Mouse (Mus musculus) lung, postnatal 0 days (tissue): Measurements from ENCODE around the gene Cadps.

ENCODE experiments used
- CTCF ChIP-seq: IDR thresholded peaks from 2 replicates; pipeline ENCODE4 v1.5.1; 2016; ENCODE audit warnings: antibody characterized with exemption, mild to moderate bottlenecking
- EP300 ChIP-seq: IDR thresholded peaks from 2 replicates; pipeline ENCODE4 v1.6.1; 2016; ENCODE audit warnings: antibody characterized with exemption, mild to moderate bottlenecking, control low read depth

- TF ChIP-seq EP300 = no peak
- TF ChIP-seq CTCF = no peak
These were observed 248.5 kb downstream of the Cadps start for GRCm38 (mm10) chr14:12574336-12574735.
